Comparison of ENCODE assay signal across 24 mouse cellular contexts in the genomic region with DNA sequence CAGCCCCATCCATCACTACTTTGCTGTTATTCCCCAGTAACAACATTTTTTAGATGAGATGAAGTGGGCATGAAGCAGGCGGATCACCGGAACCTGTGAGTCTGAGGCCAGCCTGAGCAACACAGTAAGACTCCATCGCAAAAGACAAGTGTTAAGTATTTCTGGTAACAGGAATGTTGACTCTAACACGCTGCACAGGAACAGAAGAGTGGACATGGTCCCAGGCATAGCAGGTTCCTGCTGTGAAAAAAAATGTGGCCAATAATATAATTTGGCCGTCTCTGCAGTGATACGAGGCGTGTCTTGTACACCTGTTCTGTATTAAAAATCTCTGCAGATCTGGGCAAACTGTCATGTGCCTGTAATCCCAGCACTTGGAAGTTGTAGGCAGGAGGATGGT. TPM values are rescaled to one million over a fixed set of nuclear protein-coding genes. Genes with fewer than 3 reads are reported as not detected.
"Had no signal": no experiment of that assay in that cellular context is flagged by ENCODE, and none has a peak within 500 bp of the region (broad histone marks: within the 10 kb centered on the region; RNA-seq: fewer than 3 reads in every experiment).

No protein-coding gene starts in this region.

- H3K4me1 ChIP-seq: limb, embryonic 10.5 days had no signal

- H3K4me2 ChIP-seq: liver, embryonic 11.5 days; liver, embryonic 15.5 days had no signal

- ATAC-seq: lung, postnatal 0 days had no signal

- H3K4me3 ChIP-seq: limb, embryonic 10.5 days; liver, embryonic 15.5 days; myocyte had no signal

- H3K27ac ChIP-seq: kidney, postnatal 0 days; limb, embryonic 10.5 days; liver, embryonic 15.5 days had no signal

- H3K27me3 ChIP-seq: liver, embryonic 15.5 days had no signal

- H3K9ac ChIP-seq: liver, embryonic 15.5 days had no signal

- H3K9me3 ChIP-seq: limb, embryonic 10.5 days; liver, embryonic 15.5 days had no signal

- DNase-seq: kidney, adult 9 months; kidney, postnatal 36 days; lung, adult 2 months; lung, postnatal 36 days; midbrain, embryonic 14.5 days; right cerebral cortex, postnatal 4 days; spleen, adult 18-20 months; thymus, adult 2 months; thymus, postnatal 25 days had no signal

RNA-seq across cellular contexts. Expression of a gene that starts 51.5 kb away (rescaled TPM):
- total RNA-seq: layer of hippocampus, adult 18-20 months; layer of hippocampus, postnatal 10 days; left cerebral cortex, postnatal 14 days; megakaryocyte-erythroid progenitor cell, adult 5-6 weeks; neutrophil, adult 5-6 weeks had no signal
- polyA plus RNA-seq: limb, embryonic 10.5 days; limb, embryonic 14.5 days; liver, embryonic 11.5 days; liver, embryonic 15.5 days; lung, adult 2 months; lung, postnatal 0 days; midbrain, embryonic 14.5 days; myocyte; neural tube, embryonic 11.5 days; stomach, embryonic 14.5 days; testis, adult 2 months; thymus, adult 2 months had no signal
